Mouse (Mus musculus) frontal cortex, adult 2 months (tissue): ENCODE measurements around the gene Ttc29. TPM values are rescaled to one million over a fixed set of nuclear protein-coding genes. Genes with fewer than 3 reads are reported as not detected.

Experiments
- DNase-seq, 2 experiments: peaks; one replicate each; pipeline ENCODE4 v3.0.0; 2022; ENCODE audit warnings: low spot score in 1 of 2; ENCODE audit errors: extremely low spot score in 1 of 2
- polyA plus RNA-seq: library from polyadenylated mRNA; depleted of rRNA; stranded (reverse); fragments of >200 nt; gene quantifications from 2 replicates; pipeline ENCODE4 v1.2.3, GENCODE M21; 2012

The Ttc29 gene
- polyA plus RNA-seq, 1 experiment: 0.10 TPM

DNA sequence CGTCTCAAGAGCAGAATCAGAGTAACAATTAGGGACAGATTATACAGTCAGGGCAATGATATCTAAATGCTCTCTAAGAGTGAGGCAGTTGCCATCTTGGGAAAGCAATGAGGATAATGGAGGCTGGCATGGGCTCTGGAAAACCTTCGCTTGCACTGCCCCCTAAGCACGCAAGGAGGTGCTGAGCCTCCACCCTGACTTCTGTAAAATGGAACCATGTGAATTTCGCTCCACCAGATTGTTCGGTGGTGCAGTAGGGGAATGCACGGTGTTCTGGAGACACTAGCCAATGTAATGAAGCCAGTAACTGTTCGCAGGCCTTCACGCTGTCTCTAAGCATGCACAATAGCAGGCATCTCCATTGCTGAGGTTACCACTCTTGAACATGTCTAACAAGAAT, 63.0 kb downstream of the Ttc29 start:
- DNase-seq: no peak

DNA sequence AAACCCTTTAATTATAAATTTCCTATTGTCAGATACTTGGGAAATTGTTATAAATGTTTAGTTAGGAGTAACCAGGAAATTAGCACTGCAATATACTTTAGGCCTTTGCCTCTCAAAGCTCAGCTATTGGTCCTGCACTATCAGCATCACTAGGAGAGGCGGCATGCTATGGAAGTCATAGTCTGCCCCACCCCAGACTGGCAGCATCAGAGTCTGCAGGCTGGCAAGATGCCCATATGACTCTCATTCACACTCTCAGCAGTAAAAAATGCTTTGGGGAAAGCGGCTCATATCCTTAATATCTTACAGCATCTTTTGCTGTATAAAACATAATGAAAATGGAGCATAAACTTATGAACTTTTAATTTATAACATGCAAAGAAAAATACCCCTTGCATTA, 64.3 kb downstream of the Ttc29 start:
- DNase-seq: no peak

DNA sequence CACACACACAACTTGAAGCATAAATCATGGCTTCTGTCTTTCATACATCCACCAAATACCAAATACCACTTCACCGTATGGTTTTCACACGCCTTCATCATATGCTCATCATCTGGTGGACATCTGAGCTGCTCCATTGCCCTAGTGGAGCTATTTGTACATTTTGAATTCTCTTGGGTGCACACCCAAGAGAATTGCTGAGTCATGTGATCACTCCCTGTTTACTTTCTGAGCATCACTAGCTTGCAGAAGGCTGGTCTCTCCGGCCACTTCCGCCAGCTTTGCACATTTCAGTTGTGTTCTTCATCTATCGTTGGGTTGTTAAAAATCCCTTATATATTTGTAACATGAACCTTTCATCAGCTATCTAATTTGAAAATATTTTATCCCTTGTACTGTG, 65.5 kb downstream of the Ttc29 start:
- no peak for DNase-seq

DNA sequence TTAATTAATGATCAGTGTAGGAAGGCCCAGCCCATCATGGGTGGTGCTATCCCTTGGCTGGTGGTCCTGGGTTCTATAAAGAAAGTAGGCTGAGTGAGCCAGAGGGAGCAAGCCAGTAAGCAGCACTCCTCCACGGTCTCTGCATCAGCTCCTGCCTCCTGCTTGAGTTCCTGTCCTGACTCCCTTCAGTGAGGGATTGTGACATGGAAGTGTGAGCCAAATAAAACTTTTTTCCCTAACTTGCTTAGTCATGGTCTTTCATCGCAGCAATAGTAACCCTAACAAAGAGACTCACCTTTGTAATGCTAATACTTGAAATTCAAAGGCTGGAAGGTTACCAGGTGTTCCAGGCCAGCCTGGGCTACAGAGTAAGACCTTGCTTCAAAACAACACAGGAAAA, 71.7 kb downstream of the Ttc29 start:
- no peak for DNase-seq

DNA sequence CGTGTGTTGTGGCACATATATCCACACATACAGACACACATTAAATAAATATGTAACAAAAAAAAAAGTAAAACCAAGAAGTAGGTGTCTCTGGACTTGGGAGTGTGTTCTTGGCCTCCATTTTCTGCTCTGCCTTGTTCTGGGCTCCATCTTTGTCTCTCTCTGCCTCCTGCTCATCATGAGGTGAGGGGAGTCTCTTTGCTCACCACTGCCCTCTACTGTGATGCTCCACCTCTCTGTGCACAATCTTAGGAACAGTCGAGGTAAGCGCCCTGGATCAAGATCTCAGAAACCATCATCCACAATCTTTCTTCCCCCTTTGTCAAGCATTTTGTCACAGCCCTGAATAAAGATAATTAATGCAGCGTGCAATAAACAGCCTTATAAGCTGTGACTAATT, 72.3 kb downstream of the Ttc29 start:
- DNase-seq: no peak

DNA sequence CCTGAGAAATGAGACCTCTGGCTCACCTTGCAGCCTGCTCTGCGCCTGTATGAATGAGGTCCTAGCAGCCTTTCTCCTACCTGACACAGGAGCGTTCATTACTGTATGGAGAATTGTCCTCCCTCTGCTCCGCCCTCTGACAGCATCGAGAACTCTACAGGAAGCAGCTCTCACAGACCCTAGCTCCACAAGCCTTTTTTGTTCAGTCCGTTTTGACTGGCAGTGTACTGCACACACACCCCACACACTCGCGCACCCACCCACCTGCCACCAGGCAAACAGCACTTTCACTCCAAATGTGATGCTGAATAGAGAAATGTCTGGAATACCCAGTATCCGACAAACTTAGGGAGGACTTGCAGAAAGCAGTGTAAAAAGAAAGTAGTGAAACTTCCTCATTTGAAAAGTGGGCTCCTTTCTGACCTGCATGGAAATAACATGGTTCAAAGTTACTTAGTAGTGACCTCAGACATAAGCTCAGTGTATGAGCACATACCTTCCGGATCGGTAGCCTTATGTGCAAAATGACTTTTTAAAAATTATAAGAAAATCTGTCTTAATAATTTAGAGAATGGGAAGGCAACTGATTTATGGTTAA, 76.4 kb downstream of the Ttc29 start:
- DNase-seq: peak; percentile 4 to 37

DNA sequence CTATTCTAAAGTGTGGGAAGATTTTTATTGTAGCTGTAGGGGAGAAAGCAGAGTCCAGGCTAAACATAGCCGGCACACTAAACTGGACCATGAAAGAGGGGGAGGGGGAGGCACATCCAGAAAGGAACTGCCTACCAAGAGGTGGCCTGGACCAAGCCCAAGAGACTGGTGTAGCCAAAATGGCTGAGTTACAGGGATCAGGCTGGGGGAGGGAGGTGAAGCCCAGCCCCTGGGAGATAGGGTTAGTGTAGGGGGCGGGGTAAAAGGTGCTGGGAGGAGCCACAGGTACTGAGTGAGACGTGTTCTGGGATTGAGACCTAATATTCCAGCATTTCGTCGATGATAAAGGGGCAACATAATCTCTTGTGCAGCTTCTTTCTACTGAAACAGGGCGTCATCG, 77.2 kb downstream of the Ttc29 start:
- DNase-seq: no peak

DNA sequence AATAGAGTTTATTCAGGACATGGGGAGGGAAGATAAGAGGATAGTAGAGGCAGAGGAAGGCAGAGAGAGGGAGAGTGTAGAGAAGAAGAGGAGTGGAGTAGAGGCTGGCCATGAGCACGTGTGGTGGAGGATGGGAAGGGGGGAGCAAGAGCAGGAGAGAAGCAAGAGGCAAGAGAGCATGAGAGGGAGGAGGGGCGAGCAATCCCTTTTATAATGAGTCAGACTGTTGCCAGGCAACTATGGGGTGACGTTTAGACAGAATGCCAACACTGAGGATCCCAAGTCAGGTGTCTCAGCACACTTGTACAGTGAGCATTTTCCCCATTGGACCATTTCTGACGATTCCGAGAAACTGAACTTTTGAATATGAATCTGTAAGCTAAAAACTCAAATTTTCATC, 82.4 kb downstream of the Ttc29 start:
- no peak for DNase-seq

DNA sequence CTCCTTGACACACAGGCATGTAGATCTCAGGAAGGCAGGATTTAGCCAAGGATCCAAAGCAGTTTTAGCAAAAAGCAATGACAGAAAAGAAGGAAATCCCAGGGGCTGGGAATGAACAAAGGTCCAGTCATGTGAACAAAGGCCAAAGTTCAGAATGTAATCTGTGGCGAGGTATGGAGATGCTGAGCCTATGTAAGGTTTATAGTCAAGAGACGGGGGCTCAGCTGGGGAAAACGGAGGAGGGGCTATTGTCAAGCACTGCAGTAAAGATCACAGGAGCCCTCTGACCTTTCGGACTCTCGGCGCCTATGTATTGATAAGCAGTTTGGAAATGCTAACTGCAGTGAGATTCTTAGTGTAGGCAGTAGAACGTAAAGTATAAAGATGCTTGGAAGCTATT, 90.5 kb downstream of the Ttc29 start:
- DNase-seq: no peak

DNA sequence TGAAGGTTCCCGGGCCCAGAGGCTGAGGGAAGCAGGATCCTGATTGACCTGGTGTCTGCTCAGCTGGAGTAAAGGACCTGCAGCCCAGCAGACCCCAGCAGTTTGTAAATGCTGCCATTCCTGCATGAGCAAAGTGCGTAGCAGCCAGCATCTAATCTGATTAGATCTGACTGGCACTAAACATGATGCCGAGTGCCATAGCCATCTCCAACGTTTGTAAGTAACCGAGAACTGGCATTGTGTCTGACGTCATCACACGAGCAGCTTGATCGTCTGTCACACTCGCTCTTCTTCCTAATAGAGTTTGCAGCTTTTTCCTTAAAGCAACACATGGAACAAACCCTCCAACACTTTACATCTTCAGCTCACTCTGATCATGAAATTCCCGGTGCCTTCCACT, 93.5 kb downstream of the Ttc29 start:
- DNase-seq: no peak

DNA sequence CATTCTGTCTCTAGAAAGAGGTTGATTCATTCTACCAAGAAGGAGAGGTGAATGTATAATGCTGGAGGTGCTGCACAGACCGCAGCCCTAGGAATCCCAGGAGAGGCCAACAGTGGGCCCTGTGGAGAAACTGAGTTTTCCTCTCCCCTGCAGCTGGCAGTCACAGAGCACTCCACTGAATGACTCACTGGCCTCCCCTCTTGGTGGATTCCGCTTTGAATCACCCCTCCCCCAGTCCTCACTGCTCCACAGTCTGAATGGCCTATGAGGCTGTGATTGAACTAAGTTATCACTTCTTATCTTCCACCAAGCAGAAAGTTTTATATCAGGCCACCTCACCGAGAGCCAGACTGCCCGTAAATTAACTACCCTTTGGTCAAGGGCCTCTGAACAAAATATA, 94.0 kb downstream of the Ttc29 start:
- peak in 1 of 2 experiments; percentile 2 for DNase-seq

DNA sequence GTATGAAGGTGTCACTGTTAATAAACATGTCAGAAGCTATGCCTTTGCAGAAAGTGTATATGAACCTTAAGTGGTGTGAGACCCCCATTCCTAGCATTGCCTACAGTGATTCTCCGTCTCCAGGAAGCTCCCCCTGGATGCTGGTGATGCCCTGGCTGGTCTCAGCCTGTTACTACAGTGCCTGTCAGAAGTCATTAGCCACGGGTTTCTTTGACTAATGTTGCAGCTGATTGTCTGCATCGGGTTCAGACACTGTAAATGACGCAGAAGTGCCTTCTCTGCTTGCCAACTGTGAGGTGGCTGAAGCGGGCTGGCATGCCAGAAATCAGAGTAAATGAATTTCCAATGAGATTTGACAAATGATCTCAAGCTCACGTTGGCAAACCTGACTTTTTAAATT, 96.4 kb downstream of the Ttc29 start:
- DNase-seq: no peak

DNA sequence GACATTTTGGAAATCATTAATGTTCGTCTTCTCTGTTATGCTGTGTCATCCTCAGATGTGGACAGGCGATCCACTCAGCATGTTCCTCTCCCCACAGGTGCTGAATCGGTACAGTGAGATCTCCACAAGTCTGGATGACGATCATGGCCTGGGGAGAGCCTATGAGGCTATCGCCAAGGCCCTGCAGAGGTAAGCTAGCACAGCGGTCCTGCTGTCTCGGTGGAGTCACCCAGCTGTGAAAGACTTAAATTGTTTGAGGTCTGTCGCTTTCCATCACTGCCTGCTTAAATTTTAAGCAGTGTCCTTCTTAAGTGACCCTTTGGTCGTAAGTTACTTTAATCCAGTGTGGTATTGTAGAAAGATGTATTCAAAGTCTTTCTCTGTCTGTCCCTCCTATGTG, 102.5 kb downstream of the Ttc29 start:
- no peak for DNase-seq

DNA sequence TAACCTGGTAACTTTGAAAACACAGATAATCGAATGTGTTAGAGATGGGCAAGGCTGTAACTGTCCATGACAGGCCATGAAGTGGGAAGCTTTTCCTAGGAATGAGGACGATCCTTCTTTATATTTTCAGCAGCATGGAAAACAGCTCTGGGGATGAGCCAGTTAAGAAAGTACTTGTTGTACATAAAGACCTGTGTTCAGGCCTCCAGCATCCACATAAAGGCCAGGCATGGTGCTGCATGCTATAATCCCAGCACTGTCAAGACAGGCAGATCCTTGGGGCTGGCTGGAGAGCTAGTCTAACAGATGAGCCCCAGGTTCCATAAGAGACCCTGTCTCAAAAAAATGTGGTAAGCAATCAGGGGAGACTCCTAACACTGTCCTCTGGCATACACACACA, 104.6 kb downstream of the Ttc29 start:
- DNase-seq: no peak

DNA sequence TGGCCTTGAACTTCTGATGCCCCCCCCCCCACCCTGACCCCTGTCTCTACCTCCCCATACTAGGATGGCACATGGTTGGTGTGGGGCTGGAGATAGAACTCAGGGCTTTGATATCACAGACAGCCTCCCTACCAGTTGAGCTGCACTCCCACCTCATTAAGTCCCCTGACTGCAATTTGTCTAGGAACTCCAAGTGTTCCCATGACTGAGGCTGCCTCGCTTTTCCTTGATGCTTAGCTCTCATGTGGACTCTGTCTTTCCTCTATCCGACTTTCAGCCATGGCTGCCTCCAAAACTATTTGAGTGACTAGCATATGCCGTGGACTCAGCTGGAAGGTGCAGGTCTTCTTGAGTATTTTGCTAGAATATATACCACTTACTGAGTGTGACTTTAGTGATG, 110.3 kb downstream of the Ttc29 start:
- no peak for DNase-seq

DNA sequence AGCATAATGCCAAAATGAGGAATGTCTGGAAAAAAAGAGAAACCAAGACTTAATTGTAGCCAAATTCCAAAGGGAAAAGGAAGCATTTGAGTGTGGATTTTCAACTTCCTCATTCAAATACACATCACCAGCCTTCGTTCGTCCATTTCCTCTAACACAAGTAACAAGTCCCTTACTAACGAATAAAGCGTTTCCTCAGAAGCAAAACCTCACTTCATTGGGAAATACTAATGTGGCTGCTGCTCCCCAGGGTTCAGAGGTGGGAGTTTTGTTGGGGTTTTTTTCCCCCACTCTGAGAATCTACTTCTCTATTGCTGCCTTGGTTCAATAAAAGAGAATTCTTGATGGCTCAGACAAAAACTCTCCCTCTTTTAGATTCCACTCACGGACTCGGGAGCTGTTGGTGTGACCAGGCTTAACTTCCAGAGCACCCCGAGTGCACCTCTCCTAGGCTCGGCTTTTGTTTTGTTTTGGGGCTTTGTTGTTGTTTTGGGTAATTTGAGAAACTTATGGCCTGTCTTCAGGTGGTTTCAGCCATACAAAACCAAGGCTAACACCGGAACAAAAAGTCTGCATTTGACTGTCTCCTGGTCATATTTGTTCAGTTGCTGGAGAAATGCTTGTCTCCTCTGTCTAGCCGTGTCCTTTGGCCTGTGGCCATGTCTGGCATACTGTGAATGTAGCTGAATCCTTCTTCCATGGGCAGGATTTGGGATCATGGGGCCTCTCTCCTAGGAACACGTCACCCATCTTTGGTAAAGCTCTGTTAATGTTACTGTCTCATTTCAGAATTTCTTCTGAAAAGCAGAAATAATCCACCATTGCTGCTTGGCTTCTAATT, 127.8 kb downstream of the Ttc29 start:
- peak; percentile 6 to 52 for DNase-seq

DNA sequence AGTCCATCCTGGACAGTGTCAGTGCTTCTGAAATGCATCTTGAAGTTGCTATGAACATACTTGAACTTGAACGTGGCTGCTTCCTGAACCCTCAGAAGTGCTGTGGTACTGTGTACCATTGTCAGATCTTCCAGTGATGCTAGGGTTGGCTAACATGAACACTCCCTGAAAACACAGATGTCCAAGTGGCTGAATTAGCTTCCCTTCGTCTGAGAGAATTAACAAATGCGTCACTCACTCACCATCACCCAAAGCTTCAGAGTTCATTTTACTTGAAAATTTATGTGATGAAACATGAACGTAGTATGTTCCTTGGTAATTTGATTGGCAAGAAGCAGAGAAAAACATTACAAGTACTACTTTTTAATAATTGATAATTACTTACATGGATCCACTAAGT, 129.1 kb downstream of the Ttc29 start:
- no peak for DNase-seq

DNA sequence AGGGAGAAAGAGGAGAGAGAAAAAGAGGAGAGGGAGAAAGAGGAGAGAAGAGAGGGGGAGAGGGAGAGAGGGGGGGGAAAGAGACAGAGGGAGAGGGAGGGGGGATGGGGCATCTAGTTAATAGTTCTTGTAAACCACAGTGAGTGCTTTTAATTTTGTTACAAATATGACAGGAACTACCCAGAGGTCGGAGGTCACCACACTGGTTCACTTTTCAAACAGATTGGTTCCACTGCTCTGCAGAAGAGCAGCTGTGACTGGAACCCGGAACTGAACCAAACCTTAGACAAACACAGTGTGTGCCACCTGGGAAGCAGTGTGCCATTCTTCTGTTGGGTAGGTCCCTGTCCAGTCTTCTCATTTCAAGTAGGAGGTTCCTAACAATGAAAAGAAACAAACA, 130.9 kb downstream of the Ttc29 start:
- DNase-seq: no peak

DNA sequence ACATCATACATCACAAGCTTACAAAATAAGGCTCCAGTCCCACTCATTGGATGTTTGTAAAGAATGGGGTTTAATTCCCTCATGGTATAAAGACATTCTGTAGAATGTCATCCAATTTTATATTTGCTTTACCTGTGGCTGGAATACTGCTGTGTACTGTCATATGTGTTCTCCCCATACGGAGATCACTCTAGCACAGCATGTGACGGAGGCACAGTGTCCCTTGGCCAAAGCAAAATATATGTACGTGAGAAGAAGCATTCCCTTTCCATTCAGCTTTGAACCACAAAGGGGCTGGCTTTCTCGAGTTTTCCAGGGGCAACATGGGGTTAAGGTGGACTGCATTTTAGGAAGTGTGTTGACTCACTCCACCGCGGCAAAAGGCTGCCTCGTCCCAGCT, 132.6 kb downstream of the Ttc29 start:
- no peak for DNase-seq

DNA sequence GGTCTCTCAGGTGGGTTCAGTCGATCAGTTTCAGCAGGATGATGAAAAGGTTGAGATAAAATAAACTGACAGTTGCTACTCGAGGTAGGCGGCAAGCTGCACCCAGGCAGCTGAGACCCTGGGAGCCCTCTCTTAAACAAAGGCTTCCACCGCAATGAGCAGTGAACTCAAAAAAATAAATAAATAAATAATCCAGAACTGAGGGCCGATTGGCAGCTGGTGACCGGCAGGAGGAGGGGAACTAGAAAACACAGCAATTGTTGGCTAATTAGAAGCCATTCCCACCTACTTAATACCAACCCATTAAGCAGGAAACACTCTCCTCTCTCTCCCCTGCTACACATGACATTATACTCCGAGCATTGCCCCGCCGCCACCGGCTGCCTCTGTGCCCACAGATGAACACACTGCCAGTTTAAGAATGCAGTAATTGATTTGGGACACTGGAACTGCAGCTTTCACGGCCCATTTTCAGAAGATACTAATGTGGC, 133.1 kb downstream of the Ttc29 start:
- DNase-seq: no peak

DNA sequence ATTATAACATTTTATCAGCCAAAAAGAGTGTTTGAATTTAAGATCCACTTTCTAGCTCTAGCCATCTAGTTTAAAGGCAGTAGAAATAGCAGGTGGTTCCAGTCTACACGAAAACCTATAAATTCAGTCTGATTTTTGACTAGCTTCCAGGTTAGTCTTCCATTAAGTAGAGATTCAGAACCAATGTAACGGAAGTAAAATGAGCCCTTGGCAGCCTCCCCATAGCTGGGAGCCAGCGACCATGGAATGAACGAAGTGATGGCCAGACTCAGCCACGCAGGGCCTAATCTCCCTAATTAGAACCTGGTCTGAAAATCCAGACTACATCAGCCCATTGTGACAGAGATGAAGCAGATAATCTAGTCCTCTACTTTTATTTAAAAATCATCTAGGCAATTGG, 140.8 kb downstream of the Ttc29 start:
- DNase-seq: no peak

DNA sequence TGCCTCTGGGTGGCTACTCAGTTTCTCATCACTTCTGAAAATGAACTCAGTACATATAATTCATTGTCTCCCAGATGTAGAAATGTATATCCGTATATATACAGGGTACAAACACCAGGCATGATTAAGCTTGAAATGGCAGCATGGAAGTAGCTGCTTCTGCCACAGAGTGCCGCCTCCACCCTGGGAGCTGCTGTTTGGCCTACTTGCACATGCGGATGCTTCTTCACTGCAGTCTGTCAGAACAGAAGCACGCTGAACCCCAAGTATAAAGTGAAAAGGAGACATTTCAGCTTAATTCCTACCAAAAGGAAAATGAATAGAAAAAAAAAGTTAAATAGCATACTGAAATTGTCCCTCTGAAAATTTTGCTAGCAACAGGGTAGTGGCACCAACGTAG, 141.7 kb downstream of the Ttc29 start:
- DNase-seq: peak in 1 of 2 experiments; percentile 44
